Mouse (Mus musculus): ENCODE results near the gene Gm17359.

Gm17359 gene

GRCm38 (mm10) chr3:79475980-79476379 lies 139.5 kb downstream of the Gm17359 start:
- DNase-seq (ENCODE audit: low spot score in 2 of 2): no peak

- DNase-seq (ENCODE audit: low spot score in 2 of 2): no peak
Observed at GRCm38 (mm10) chr3:79478400-79478799, 141.9 kb downstream of the Gm17359 start.

DNA sequence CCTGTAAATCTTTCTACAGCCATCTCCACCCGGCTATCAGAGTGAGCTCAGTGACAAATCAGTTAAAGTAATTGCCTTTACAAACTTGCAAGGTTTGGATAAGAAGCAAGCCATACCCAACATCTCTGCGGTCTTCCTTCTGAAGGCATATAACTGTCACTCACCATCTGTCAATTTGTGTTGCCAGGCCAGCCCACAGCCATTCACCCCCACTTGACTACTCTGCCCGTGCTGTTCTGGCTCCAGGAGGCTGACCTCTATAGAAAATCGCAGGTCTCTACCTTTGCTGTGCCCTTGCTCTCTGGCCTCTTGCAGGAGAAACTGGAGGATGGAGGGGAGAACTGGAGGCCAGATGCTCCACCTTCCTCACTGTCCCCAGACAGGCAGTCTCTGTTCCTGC lies 142.4 kb downstream of the Gm17359 start:
- DNase-seq (ENCODE audit: low spot score in 2 of 2): no peak

- no peak for DNase-seq (ENCODE audit: low spot score in 2 of 2)
Observed at GRCm38 (mm10) chr3:79484286-79485063, 148.0 kb downstream of the Gm17359 start.

- DNase-seq (ENCODE audit: low spot score in 2 of 2): no peak
Observed at GRCm38 (mm10) chr3:79488025-79488424, 151.6 kb downstream of the Gm17359 start.

DNA sequence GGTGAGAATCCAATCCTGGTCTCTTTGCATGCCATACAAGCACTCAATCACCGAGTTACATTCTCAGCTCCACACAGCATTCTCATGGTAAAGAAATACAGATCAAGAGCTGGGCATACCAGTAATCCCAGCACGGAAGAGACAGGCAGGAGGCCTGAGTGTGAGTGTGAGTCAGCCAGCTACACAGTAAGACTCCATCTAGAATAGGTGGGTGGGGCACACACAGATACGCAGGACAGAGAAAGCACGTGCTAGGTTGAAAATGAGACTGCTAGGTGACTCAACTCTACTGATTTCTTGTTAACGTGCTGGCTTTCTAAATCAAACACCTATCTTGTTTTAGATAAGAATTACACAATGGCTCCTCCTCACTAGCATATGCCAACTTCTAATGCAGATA lies 153.6 kb downstream of the Gm17359 start:
- DNase-seq (ENCODE audit: low spot score in 2 of 2): no peak

GRCm38 (mm10) chr3:79491614-79492013 lies 155.2 kb downstream of the Gm17359 start:
- DNase-seq (ENCODE audit: low spot score in 2 of 2): no peak

DNA sequence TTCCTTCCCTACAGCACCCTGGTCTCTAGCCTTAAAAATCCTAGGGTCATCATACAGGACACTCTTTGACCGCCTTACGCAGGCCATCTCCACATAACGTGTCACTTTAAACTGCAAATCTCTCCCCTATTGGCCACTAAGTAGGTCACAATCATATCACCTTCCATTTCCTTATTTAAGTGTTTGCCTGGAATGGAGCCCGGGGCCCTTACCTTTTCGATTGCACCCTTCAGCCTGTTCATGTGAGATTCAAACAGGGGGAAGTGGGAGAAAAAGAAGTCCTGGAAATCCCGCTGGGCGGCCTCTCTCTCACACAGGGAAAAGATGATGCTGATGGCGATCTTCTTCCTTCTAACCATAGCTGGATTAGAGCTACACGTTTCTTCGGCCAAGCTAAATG lies 156.6 kb downstream of the Gm17359 start:
- DNase-seq (ENCODE audit: low spot score in 2 of 2): no peak

- no peak for DNase-seq (ENCODE audit: low spot score in 2 of 2)
Observed at GRCm38 (mm10) chr3:79494028-79494427, 157.6 kb downstream of the Gm17359 start.

- no peak for DNase-seq (ENCODE audit: low spot score in 2 of 2)
Observed at GRCm38 (mm10) chr3:79495151-79495550, 158.7 kb downstream of the Gm17359 start.

GRCm38 (mm10) chr3:79496668-79497067 lies 160.2 kb downstream of the Gm17359 start:
- DNase-seq (ENCODE audit: low spot score in 2 of 2): no peak

GRCm38 (mm10) chr3:79500279-79500678 lies 163.8 kb downstream of the Gm17359 start:
- DNase-seq (ENCODE audit: low spot score in 2 of 2): no peak

DNA sequence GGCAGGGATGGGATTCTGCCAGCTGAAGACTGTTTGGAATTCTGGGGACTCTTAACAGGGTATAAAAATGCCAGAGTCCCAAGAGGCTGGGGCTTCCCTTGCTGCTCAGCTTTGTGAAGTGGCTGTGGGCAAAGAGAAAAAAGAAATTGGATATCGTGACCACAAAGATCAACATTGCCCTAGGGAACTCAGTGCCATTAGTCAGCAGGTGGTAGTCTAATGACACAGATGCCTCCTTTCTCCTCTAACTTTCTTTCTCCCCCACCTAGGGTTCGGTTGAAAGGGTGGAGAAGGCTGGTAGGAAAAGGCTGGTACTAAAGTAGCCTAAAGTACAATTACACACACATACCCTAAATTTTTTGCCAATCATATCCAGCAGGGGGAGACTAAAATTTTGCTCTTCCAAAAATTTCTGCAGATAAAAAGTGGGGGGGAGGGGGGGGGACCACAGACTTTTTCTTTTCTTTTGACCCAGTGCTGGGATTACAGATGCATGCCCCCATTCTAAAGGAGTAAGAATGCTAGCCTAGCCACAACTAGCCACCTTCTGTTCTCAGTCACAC lies 164.8 kb downstream of the Gm17359 start:
- DNase-seq (ENCODE audit: low spot score in 2 of 2): no peak
